Mouse (Mus musculus) heart, adult 2 months (tissue): ENCODE data around the gene Ranbp3.

Source experiments
- CTCF ChIP-seq: fragments of 200-600 bp; IDR thresholded peaks from 2 replicates; pipeline ENCODE4 v1.8.1; 2022; ENCODE audit warnings: antibody characterized with exemption, mild to moderate bottlenecking, moderate library complexity
- EP300 ChIP-seq: fragments of 200-500 bp; IDR thresholded peaks from 2 replicates; pipeline ENCODE4 v1.6.1; 2011; ENCODE audit warnings: low read depth, low read length, control low read depth; ENCODE audit not compliant: insufficient read depth

- TF ChIP-seq CTCF (no peak), EP300 (no peak)
Observed at GRCm38 (mm10) chr17:56738221-56738620, 65.1 kb downstream of the Ranbp3 start.
